Mouse (Mus musculus): ENCODE results near the gene Lpcat3. TPM values are rescaled to one million over a fixed set of nuclear protein-coding genes. Genes with fewer than 3 reads are reported as not detected.

Gene Lpcat3
- total RNA-seq, 2 experiments from 2014 or later, result 14.6 to 19.0 TPM

DNA sequence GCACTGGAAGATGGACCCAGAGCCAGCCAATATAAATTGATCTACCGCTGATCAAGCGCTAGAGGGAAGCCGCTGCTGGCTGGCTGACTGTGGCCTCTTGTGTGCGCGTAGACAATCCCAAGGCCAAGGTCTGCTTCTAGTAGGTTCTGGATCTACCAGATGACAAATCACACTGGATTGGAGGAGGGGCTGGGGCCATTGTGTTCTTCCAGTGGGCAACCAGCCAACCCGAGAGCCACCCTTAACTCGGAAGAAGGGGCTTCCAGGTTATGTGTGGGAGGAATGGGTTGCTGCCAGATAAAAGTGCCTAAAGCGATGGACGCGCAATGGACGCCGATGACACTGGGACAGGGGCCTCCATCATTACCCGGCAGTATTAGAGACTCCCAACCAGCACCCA, 55.1 kb downstream of the Lpcat3 start:
- Histone ChIP-seq H3K27ac (no peak overlapping the region), H3K4me3 (no peak overlapping the region)
- no peak for DNase-seq
- intact Hi-C loops (cut with DNase I), result no loop called here
- TF ChIP-seq CTCF (IDR thresholded peaks at IDR 0.05), result no peak

DNA sequence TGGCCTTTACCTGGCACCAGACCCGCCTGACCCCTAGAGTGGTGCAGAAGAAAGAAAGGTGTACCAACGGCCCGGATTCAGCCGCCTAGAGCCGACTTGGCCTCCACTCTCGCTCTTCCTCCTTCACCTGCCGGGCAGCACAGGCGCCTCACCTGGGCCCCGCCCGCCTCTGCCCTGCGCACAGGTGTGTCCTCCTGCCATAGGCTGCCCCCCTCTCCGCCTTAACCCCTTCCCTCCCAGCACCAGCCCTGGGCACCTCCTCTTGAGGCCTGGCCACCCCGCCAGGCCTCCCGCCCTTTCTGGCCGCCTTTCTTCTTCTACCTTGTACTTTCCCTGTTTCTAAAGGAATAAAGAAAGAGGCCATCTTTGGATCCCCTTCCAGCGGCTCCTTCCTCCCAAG, 55.9 kb downstream of the Lpcat3 start:
- Histone ChIP-seq H3K4me3 (no peak overlapping the region), H3K27ac (no peak overlapping the region)
- no peak for TF ChIP-seq CTCF (IDR thresholded peaks at IDR 0.05)
- intact Hi-C loops (cut with DNase I), result no loop called here
- no peak for DNase-seq

DNA sequence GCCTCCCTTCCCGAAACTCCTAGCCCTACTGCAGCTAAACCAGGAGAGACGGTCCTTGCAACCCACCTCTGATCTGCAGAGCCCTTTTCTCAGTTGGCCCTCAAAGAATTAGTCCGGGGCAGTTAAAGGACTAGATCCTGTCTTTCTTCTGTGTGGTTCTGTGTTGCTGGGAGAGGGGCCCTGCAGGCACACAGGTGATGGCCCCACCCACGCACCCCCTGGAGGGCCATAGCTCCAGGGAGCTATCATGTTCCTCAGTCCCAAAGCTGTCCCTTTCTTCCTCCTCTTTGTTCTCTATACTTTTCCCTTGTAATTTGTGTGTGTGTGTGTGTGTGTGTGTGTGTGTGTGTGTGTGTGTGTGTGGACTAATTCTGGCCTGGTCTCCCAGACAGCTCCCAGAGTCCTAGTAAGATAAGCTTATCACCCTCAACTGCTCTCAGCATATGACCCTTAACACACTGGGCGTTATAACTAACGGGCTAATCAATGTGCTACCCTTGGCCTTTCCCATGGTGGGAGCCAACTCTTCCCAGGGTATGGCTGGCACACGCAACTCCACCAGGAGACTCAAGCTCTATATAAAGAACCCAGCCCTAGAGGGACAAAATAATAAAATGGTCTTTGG, 56.6 kb downstream of the Lpcat3 start:
- TF ChIP-seq CTCF (IDR thresholded peaks at IDR 0.05), result no peak
- Histone ChIP-seq H3K27ac (no peak overlapping the region), H3K4me3 (no peak overlapping the region)
- DNase-seq, result no peak
- intact Hi-C loops (cut with DNase I), result no loop called here

DNA sequence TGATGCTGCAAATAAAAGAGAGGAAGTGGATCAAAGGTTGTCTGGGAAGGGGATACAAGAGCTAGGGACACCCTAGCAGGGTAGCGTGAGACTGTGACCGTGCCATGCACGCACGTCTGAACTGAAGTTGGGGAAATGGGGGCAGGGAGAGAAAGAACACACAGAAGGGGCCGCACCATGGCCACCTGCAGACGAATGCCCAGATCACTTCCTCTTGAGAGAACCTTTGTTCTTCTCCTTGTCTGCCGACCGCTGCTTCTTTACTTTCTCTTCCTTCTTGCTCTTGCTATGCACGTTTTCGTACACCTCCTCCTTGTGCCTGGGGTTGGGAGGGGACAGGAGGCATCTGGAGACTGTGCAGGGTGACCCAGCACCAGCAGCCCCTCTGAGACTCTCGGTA, 58.1 kb downstream of the Lpcat3 start:
- intact Hi-C loops (cut with DNase I), result no loop called here
- no peak for TF ChIP-seq CTCF (IDR thresholded peaks at IDR 0.05)
- no peak overlapping the region for H3K27ac ChIP-seq

DNA sequence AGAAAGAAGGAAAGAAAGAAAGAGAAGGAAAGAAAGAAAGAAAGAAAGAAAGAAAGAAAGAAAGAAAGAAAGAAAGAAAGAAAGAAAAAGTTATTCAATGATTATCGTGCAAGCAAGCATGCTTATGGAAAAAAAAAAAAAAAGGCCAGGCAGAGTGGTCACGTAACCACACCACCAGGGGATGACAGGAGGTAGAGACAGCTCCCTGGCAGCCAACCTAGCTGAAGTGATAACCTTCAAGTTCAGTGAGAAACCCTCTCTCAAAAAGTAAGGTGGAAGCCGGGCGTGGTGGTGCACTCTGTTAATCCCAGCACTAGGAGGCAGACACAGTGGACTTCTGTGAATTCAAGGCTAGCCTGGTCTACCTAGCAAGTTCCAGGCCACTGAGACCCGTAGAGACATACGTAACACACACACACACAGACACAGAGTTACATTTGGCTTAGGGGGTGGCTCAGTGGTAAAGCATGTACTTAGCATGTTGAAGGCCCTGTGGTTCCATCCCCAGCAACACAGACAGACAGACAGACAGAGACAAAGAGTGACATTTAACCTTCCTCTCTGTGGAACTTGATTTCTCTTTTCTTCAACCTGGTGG, 60.1 kb downstream of the Lpcat3 start:
- Histone ChIP-seq H3K27ac (no peak overlapping the region), H3K4me3 (no peak overlapping the region)
- TF ChIP-seq CTCF (IDR thresholded peaks at IDR 0.05), result no peak
- no peak for DNase-seq
- intact Hi-C loops (cut with DNase I), result no loop called here

More for the DNA sequence above, 58.1 kb downstream of the Lpcat3 start:
- DNase-seq, result no peak
- no peak overlapping the region for H3K4me3 ChIP-seq

DNA sequence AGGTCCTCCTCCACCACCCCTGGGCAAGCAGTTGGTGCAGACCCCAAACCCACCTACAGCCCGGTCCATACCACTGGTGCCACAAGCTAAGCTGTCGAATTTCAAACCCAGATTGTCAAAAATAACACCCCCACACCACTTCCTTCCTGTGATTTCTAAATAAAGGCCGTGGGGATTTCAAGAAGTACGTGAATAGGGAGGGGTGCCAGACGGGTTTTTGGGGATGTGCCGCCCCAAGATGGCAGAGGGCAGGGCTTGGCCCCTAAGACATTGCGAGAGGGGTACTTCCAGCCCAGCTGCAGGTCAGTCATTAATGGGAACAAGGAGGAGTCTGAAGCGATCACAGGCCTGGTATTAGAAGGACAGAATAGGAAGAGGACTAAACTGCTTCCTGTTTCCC, 60.7 kb downstream of the Lpcat3 start:
- Histone ChIP-seq H3K4me3 (no peak overlapping the region), H3K27ac (no peak overlapping the region)
- DNase-seq, result no peak
- no peak for TF ChIP-seq CTCF (IDR thresholded peaks at IDR 0.05)
- intact Hi-C loops (cut with DNase I), result no loop called here

DNA sequence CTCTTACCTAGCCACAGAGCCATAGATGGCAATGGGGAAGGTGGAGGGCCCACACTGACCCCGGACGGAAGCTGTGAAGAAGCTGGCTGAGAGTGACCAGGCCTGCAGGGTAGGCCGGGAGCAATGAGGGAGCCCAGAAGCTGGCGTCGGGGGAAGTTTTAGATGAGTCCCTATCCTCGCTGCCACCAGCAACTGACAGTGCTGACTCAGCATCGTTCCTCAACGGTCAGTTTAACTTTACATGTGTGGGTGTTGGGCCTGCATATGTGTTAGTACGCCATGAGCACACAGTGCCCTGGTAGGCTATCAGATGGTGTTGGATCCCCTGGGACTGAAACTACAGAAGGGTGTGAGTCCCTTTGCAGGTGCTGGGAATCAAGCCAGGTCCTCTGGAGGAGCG, 61.6 kb downstream of the Lpcat3 start:
- intact Hi-C loops (cut with DNase I), result no loop called here
- no peak for TF ChIP-seq CTCF (IDR thresholded peaks at IDR 0.05)
- no peak for DNase-seq
- H3K4me3 ChIP-seq, result no peak overlapping the region
- no peak overlapping the region for H3K27ac ChIP-seq

DNA sequence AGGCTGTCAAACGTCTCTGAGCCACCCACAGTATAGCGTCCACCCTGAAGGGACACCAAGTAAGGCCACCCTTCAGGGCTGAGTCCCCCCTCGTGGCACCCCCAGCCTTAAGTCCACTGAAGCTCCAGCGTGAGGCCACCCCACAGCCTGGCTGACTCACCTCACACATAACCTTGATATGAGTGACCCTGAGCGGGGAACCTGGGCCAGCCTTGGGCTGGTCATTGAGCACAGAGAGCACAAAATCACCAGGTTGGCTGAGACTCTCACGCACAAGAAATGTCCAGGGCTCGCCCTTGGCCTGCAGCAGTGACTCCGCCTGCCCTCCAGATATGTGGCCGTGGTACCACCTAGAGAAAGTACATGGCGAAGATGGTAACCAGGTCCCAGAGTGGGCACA, 65.8 kb downstream of the Lpcat3 start:
- H3K4me3 ChIP-seq, result no peak overlapping the region
- TF ChIP-seq CTCF (IDR thresholded peaks at IDR 0.05), result no peak
- H3K27ac ChIP-seq, result no peak overlapping the region
- DNase-seq, result no peak
- intact Hi-C loops (cut with DNase I), result no loop called here

DNA sequence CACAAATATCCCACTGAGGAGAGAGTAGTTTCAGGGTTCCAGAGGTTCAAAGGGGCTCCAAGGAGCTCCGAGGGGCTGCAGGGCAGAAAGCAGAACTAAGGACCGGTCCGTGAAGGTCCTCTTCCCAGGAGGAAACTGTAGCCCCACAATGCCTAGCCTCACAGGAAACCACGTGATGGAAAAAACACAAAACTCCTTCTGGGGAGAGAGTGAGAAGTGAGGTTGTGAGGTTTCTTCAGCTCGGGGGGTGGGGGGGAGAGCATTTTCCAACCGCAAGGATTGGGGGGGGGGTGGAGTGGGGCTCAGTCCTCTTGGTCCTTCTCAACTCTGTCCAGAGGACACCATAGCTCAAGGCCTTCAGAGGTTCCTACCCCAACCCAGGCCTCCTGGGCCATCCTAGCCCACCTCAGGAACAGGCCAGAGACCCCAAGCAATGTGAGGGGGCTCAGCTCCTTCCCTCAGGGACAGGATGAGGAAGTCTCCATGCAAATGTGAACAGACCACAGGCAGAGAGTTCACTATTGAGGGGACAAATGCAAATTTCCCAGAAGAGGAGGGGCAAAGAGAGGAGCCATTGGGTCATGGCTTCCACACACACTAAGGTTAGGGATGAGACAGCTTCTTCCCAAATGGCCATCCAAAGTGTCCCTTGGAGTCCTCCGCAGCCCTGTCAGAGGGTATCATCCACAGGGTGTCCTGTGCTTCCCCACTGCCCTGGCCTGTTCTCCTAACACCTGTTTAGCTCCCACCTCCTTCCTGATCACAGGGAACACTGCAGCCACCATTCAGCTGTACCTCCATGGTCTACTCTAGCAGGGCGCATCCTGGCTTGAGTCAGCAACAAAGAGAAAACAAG, 67.3 kb downstream of the Lpcat3 start:
- intact Hi-C loops (cut with DNase I), result loop anchor here (10.0 kb wide), 1 partner anchor 165 kb away; no protein-coding TSS in a partner anchor
- H3K4me3 ChIP-seq, result 0 out of 2 replicates have a peak overlapping the region, but pooled peaks have one; percentile 19
- H3K27ac ChIP-seq, result no peak overlapping the region
- TF ChIP-seq CTCF (IDR thresholded peaks at IDR 0.05), result no peak
- no peak for DNase-seq

DNA sequence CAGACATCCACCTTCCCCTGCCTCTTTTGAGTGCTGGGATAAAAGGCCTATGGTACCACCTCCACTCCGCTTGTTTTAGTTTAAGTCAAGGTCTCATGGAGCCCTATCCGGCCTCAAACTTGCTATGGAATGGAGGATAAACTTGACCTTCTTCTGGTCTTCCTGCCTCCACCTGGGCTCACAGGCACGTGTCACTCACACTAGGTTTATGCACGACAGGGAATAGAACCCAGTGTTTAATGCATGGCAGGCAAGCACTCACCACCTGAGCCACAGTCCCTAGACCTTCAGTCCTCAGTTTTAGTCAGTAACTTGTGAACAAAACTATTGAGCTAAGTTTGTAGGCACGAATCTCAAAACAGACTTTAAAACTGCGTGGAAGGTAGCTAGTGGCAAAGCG, 68.2 kb downstream of the Lpcat3 start:
- H3K4me3 ChIP-seq, result no peak overlapping the region
- intact Hi-C loops (cut with DNase I), result loop anchor here (10.0 kb wide), 1 partner anchor 166 kb away; no protein-coding TSS in a partner anchor
- no peak for DNase-seq

DNA sequence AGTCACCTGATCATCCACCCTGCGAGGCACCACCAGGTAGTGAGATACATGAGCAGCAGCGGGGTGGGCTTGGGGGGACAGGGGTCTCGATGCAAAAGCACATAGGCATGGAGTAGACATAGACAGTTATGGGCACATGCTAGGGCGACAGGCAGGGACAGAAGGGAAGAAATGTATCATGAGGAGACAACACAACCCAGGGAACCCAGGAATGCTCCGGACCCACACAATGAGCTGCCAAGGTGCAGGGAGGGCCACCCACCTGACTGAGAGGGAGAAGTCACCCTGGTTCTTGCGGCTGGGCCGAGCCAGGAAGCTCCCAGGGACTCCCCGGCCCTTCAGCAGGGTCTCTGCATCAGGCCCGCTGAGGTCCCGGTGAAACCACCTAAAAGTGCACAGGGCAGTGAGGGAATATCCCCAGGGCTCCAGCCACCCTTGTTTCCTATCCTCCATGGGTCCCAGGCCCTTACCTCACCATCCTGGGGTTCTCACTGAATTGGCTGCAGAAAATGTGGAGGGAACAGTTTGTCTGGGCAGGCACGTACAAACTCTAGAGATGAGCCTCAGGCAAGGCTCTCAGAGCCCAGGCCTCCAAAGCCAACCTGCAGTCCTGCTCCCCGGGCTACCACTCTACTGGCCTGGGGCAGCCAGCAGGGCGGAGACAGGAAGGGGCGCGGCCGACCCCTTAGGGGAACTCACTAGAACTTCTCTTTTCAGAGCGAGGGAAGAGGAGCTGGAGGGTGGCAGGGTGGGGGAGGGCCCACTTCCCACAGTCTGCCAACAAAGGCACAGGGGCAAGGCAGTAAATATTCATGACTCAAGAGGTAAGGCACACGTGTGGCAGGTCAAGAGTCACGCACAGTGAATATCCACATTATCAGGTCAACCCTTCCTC, 69.9 kb downstream of the Lpcat3 start:
- intact Hi-C loops (cut with DNase I), result loop anchor here (10.0 kb wide), 1 partner anchor 168 kb away; no protein-coding TSS in a partner anchor
- DNase-seq, result peak; percentile 60
- TF ChIP-seq CTCF (IDR thresholded peaks at IDR 0.05), result no peak
- Histone ChIP-seq H3K4me3 (peak overlapping the region; percentile 57), H3K27ac (peak overlapping the region; percentile 16)

More for the DNA sequence above, 68.2 kb downstream of the Lpcat3 start:
- no peak for TF ChIP-seq CTCF (IDR thresholded peaks at IDR 0.05)
- no peak overlapping the region for H3K27ac ChIP-seq

DNA sequence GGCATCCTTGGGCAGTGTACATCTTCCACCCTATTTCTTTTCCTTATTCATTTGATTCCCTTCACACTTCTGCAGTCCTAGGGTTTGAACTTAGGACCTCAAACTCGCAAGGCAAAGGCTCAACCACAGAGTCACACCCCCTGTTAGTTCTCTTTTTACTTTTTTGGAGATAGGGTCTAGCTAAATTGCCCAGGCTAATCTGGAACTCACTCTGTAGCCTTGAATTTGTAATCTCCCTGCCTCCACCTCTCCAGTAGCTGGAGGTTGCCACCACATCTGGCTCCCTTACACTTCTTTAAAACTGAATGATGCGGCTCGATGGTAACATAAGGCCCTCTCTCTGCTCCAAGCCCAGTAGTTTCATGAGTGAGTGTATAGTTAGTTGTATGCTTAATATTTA, 71.6 kb downstream of the Lpcat3 start:
- Histone ChIP-seq H3K4me3 (no peak overlapping the region), H3K27ac (no peak overlapping the region)
- intact Hi-C loops (cut with DNase I), result loop anchor here (10.0 kb wide), 1 partner anchor 170 kb away; no protein-coding TSS in a partner anchor
- TF ChIP-seq CTCF (IDR thresholded peaks at IDR 0.05), result no peak
- no peak for DNase-seq

All from gastrocnemius, adult 2 months (tissue).